Mouse (Mus musculus) adrenal gland, adult 2 months (tissue): ENCODE measurements around the gene Mturn. TPM values are rescaled to one million over a fixed set of nuclear protein-coding genes. Genes with fewer than 3 reads are reported as not detected.

Source experiments
- DNase-seq: peaks from one replicate; pipeline ENCODE4 v3.0.0; 2021
- long read RNA-seq: library from polyadenylated mRNA; stranded (forward); transcript quantifications from one replicate; pipeline ENCODE4 v2.0.0, GENCODE M21; 2021
- polyA plus RNA-seq: library from polyadenylated mRNA; depleted of rRNA; stranded (reverse); fragments of >200 nt; gene quantifications from 2 replicates; pipeline ENCODE4 v1.2.3, GENCODE M21; 2012; rRNA removed
- total RNA-seq, 2 experiments: library from RNA; stranded (reverse); gene quantifications; 2 replicates each; pipeline ENCODE4 v1.2.3; 2021

Mturn gene
- total RNA-seq, result 10 to 100 TPM; 10.0 to 21.1 TPM
- polyA plus RNA-seq, result 11.1 and 18.6 TPM in 2 replicates
- long read RNA-seq, full-length matches to known transcripts, result 11 of 16 reads
- long read RNA-seq, partial matches to known transcripts, result 0 of 16 reads
- long read RNA-seq, other reads (novel, unspliced or antisense), result 5 of 16 reads

DNA sequence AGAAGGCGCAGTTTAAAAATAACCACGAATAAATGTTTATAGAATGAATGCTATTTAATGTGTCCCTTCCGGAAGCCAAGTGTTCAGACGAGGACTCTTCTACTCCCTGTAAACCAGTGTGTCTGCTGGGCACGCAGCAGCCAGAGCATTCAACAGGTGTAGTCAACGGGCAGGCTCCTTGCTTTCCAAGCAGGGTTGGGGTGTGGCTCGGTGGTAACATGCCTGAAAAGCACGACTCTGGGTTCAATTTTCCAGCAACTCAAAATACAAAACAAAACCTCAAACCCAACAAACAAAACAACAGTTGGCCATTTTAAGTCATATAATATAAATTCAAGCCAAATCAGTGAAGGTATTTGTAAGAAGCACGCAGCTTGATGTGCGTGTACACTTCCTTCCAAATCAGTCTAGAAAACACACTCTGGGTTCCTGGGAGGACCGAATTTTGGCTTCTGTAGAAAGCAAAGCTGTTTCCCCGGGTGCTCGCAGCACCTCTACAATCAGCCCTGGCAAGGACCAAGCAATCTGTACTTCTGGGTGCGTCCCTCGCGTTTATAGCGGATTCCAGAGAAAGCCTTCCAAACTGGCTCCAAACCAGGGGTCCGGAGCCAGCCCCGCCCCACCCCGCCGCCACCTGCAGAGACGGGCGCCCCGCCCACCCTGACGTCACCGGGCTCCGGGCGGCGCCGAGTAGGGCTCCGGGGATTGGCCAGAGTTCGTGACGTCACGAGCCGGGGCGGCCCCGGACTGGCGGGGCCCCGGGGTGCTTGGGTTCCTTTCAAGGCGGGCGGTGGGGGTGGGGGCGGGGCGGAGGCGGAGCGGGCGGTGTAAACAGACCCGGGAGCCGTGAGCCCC lies at the start of gene Mturn:
TSS of gene Mturn (plus strand) at position 734 of the 855 bp plus-strand sequence.
- peak; percentile 99 for DNase-seq

DNA sequence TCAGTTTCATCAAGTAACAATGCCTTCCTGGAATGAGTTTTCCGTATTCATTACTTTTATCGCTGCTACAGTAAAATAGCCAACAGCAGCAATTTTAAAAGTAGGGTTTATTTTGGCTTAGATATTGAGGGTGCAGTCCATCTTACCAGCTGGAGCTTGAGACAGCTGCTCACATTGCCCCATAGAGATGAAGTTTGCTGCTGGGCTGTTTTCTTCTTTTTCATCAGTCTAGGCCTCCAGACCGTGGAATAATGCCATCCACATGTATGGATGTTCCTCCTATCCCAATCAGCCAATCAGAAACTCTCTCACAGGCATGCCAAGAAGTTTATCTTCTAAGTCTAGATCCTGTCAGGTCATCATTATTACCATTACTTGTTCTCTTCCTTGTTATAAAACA lies 41.5 kb upstream of the Mturn start:
- DNase-seq, result no peak

DNA sequence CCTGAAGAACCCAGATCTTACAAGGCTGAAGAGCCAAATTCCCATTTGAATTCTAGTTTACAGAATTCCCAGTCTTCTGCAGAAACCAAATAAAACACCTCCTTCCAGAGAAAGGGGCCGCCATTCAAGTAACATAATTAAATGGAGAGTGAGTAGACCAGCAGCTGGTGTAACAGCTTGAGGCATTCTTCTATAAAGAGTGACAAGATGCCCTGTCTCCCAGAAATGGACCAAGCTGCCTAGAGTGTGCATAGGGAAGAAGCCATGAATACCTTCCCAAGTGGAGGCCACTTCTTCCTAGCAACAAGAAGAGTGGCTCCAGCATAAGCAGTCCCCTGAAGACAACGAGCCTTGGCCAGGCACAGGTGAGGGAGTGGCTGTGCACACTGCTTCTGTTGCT lies 39.5 kb upstream of the Mturn start:
- DNase-seq, result no peak

DNA sequence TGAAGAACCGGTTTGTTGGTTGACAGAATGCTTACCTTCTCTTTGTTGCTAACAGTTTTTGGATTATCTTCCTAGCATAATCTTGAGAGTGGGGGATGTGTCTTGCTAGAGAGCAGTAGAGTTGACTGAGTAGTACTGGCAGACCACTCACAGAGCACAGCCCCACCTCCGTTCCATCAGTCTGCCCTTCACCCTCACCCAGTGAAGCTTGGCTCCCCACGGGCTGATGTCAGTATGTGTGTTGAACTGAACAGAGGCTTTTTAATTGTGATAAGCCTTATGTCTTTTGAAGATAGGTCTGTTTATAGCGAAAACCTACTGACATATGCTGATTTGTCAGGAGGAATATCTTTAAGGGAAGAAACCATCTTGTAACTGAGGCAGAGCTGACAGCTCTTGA lies 38.2 kb upstream of the Mturn start:
- DNase-seq, result no peak

DNA sequence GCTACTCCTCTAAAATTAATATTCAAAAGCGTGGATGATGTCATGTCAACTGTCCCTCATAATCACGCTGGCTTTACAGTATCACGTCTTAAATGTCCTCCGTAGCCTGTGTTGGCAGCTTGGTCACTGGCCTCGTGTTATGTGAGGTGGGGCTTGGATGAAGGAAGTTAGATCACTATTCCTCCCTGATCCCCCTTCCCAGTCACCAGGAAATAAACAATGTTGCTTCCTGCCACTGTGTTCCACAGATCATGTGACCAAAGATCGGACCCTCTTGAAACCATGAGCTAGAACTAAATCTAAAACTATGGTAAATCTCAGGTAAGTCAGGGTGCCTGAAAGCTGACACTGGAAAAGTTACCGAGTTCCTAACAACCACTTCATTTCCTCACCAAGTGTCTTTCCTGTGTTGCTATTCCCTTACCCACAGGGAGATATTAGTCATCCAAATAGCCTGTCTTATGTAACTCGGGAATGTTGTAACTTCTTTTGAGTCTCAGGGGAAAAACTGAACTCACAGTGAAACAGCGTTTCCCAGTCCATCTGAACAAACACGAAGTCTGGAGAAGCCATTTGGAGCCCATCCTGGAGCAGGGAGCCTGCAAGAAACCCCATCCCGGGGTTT lies 25.8 kb upstream of the Mturn start:
- DNase-seq, result peak; percentile 44

DNA sequence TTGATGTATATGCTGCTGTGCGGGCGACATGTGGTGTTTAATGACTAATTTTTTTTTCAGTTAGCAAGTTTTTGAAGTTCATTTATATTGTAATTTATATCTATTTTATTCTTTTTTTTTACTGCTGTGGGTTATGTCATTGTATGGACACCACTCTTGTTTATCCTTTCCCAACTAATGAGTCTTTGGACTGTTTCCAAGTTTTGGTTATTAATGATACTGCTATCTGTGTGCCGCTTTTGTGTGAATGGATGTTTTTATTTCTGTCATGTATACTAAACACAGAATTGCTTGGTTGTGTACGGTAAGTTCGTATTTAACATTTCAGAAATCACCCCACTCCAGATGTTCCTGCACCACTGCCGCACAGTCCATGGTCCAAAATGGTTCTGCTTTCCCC lies 23.6 kb upstream of the Mturn start:
- no peak for DNase-seq

DNA sequence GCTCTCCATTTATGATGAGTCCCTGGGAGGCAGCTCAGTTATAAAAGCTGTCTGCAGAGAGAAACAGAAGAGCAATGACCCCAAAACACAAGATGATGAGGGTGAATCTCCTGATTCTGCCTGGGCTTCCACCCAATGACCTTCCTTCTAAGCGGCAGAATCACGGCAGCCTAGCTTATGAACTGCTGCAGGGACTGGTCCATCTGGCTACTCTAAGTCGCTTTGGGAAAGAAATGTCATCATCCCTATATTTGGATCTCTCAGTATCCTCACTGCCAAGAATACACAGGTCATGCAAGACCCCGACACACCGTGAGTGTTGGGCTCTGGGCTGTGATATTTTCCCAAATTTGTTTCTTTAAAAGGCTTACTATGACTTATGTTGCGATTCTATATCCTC lies 11.6 kb upstream of the Mturn start:
- DNase-seq, result no peak

DNA sequence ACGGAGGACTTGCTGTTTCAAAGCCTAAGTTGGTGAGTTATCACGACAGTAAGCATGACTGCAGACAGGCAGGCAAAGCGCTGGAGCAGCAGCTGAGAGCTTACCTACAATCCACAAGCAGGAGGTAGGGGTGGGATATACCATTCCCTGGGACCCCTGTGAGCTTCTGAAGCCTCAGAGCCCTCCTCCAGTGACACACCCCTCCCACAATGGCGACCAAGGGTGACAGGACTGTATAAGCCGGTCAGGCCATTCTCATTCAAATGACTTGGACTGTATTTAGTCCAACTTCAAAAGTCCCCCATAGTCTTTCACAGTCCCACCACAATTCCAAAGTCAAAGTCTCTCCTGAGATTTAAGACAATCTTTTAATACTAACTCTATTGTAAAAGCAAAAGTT lies 8.5 kb upstream of the Mturn start:
- no peak for DNase-seq

DNA sequence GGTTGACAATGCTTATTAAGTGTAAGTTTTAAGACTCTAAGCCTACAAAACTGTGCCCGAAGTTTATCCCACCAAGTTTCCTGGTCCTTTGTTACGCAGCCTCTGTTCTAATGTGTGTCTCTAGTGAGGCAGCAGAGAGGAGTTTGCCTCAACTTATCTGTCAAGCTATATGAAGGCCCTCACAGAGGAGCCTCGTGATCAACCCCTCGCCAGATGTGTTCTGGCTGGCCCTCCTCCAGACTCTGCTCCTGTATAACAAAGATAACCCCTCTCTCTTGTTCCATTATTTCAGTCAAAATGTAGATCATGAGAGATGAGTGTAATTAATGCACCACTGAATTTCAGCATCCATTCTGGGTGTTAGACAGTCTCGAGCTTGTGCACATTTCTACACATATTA lies 1.7 kb upstream of the Mturn start:
- no peak for DNase-seq

DNA sequence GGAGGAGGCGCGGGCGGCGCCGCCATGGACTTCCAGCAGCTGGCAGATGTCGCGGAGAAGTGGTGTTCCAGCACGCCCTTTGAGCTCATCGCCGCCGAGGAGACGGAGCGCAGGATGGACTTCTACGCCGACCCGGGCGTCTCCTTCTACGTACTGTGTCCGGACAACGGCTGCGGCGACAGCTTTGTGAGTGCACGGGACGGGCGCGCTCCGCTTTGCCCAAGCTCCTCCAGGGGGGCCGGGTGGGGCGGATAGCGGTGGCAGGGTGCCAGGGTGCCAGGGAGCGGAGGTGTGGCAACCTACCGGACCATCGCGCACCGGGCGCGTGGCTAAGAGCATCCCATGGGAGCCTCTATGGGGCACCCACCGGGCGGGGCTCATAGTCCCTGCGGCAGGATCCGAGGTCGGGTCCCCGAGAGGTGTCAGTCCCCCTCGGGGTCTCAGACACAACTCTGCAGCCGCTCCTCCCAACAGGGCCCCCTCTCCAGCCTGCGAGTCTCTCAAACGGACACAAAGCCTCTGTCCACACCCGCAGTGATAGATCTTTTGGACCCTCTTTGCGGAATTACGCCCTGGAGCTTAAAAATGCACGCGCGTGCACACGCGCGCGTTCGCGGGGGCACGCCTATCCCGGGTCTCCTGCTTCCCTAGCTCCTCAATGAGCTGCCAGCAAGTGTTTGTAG lies 463 bp downstream of the Mturn start:
- no peak for DNase-seq

DNA sequence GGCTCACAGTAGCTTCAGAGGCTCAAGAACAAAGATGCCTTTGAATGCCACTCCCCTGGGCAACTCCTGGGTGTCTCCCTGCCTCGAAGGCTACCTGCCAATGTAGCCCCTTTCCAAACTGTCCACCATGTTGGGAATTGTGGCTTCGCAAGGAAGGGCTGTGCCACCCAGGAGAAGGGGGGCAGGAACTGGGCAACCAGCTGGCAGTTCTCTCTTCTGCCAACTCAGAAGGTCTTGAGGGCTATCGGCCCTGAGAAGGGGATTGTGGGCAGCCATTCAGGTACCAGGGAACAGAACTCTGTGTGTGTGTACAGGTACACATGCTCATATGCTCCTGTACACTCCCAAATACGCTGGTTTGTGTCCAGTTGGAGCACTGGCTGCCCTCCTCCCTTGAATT lies 2.7 kb downstream of the Mturn start:
- no peak for DNase-seq

DNA sequence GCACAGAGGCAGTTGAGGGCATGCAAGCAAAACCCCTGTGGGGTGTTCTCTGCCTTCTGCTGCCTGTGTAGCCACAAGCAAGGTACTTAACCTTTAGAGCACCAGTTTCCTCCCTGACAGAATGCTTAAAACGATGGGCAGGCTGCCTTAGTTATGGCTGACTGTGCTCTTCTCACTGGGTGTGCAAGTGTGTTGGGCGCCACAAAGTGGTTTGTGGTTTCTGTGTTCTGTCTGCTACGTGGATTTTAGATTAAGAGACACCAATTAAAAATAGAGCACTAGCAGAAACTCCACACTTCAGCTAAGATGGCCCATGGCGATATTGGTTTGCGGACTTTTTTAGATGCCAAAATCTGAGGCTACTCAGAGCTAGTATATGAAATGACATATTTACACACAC lies 3.7 kb downstream of the Mturn start:
- no peak for DNase-seq

DNA sequence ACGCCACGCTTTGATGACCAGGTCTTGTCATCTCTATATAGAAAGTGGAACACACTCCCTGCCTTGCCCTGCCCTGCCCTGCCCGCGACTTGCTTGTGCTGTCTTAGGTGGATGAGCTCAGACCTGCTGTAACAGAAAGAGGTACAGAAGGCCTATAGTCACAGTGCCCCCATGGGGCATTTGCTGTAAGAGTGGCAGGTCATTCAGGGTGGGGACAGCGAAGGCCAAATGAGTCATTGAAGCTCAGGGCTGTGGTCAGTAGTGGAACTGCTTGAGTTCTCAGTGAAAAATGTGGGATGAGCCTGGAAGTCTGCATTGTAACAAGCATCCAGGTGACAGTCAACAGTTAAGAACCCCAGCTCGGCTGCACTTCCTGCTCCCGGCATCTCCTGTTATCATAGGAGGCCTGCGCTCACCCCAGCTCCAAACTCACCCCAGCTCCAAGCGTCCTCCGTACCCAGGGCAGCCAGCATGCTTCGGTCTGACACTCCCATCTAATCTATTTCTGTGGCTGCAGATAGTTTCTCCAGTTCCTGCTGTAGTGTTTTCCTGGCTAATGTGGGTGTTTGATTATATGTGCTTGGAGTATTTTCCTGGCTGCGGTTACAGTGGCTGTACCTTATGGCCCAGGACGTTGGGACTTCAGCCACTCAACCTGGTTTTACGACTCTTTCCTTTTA lies 4.4 kb downstream of the Mturn start:
- DNase-seq, result peak; percentile 72

DNA sequence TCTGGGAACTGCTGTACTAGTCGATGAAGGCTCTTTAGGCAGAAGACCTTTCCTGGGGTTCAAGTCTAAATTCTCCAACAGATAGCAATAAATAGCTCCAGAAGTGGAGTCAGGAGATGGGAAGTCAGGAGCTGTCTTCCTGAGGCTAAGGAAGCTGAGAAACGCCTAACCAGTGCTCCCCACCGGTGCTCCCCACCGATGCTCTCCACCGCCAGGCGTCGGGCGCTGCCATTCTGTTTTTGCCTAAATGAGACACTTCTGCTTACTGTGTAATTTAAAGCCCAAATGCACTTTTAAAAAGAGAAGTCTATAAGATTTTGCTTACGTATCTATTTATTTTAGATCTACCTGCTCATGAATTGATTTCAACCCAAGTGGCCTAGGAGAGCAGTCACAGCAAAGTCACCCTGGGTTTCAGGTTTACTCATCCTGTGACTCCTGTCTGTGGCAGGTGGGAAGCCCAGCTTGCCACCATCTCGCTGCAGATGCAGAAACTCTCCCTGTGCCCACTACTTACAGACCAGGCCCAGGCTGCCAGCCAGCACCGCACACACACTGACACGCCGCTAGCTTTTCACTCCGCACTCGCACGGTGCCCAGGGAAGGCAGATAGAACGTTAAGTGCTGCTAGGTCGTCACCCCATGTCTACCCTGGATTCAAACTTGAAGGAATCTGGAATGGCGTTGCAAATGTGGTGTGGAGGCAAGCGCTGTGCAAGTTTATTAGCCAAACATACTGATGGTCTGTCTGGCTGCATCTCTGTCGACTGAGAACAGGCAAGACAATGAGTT lies 5.7 kb downstream of the Mturn start:
- no peak for DNase-seq

DNA sequence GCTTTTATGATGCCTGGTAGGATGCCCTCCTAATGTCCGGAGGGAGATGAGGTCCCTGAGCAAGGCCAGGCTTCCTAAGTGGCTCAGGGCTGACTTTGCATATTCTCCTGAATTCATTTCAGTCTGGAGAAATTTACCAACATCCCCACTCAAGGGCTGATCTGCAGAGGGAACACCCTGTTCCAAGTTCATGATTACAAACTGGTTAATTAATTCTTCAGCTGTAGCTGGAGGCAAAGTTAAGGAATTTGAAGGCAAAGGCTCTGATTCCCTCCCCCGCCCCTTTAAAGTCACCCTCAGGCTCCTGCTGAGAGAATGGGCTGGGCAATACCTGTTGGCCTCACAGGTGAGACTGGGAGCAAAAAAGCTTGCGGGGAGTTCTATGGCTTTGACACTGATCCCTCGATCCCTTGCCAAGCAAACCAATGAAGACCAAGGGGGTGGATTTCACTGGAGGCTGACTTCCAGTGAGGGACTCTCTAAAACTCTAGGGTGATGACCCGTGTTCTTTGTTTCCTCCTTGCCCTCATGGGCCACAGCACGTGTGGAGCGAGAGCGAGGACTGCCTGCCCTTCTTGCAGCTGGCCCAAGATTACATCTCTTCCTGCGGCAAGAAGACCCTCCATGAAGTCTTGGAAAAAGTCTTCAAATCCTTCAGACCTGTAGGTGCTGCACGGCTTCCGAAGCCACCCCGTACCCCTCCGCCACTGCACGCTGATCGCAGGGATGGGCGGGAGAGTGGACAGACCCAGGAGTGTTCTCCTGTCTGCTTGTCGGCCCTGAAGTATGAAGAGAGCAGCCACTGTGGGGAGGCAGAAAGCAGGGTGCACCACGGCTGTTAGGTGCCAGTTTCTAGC lies 7.3 kb downstream of the Mturn start:
- DNase-seq, result no peak

DNA sequence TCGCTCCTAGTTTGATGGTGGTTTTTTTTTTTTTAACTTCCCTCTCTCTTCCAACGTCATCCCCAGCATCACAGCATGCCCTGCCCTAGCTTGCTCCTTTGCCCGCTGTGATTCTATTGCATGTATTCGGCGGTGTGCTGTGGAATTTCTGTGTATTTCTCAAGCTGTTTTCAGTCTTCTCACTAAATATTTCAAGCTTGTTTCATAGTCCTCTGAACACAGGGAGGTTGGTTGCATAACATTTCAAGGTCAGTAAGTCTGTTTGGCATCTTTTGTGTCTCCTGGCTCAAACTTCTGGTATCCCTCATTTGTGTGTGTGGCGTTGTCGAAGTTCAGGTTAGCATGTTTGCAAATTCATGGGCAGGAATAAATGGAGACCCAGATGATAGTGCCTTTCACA lies 8.3 kb downstream of the Mturn start:
- DNase-seq, result no peak

DNA sequence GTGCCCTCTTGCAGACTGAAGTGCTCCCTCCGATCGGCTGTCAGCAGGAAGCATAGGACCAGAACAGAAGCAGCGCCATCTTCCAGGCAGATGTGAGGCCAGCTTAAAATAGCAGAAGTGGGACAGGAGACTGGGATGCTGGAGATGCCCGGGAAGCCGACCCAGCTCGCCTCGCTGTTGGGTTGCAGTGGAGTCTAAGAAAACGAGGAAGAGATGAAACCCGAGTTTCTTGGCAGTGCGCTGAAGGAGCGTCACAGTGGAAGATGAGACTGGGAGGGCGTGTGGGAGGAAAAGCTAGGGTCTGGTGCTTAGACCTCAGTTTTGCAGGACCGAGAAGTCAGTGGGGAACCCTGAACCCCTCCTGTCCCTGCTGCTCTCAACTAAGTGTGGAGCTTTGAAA lies 9.4 kb downstream of the Mturn start:
- no peak for DNase-seq

DNA sequence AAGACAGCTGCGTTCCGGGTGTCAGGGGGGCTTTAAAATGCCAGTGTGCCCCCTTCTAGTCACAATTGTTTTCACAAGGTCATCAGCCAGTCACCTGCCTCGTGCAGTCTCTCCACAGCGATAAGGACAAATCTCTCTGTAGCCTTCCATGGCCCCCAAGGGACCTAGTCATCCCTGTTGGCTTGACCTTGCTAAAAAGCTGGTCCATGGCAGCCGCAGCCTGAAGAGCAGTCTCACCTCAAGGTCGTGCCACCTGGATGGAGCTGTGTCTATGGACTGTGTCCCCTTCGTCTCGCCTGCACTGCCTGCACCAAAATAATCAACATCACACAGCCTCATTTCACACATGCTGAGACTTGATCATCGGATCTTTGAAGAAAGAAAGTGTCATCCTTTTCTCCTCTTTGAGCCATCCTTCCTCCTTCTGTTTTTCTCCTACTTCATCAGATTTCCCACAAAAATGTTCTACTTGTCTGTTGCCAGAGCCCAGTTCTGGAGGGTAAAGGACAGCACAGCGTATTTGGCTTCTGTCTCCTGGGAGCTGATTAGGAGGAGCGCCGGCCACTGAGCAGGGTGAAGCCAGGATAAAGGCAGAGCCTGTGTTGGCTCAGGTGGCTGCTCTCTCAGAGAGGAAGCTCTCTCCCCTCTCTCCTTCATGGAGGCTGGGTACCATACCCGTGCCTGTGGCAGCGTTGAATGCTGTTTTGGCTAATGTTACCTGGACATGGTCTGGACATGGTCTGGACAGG lies 10.1 kb downstream of the Mturn start:
- DNase-seq, result no peak

DNA sequence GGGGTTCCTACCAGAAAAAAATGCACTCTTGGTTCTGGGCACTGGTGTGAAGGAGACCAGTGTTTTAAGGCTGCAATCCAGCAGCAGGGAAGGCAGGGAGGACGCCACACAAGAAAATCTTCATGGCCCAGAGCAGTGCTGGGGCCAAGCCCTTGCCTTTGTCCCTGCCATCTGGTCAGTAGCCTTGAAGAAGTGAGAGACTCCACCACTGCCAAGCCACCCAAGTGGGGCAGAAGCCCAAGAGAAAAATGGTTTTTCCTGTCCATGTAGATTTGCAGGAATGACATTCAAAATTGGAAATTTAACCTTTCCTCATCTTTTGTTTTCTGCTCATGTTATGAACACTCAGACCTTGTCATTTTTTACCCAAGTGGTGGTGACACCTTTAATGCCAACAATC lies 10.8 kb downstream of the Mturn start:
- no peak for DNase-seq

DNA sequence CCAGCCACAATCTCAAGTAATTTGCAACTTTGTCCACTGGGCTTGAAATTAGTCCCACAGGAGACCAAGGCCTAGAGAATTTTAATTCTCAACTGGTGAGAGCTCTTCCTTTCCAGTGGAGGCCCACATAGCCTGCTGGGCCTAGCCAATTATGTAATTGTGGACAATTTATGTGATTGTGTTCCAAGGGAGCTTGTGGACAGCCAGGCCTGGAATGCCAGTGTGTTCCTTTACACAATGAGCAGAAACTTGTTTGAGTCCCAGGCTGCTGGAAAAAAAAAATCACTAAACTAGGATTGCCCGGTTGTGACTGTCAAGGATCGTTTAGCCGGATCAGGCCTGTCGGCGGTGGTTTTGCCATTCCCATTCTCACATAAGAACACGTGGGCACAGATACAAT lies 11.9 kb downstream of the Mturn start:
- no peak for DNase-seq
